Mouse (Mus musculus): ENCODE results near the gene Cmtm4.

Gene Cmtm4

DNA sequence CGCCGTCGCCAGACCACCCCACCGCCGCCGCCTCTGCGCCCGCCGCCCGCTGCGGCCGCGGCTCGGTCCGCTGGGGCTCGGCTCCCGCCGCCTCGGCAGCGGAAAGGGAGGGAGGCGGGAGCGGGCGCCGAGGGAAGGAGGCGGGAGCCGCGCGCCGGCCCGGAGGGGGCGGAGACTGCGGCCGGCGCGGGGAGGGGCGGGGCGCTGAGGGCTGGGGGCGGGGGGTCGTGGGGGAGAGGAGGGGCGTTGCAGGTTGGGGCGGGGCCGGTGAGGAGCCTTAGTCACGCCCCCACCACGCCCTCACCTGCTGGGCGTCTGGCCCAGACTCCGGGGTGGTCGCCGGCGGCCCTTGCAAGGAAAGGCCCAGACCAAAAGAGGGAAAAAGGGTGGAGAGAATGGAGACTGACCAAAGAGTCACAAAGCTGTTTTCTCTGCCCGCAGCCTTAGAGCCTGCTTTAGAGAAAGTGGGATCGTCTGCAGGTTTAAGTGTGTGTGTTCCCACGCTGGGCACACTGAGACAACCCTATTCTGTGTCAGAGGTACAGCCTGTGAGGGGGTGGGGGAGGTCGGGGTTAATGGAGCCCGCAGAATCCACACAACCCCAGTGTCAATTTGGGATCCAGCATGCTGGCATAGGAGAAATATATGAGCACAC lies at the start of gene Cmtm4:
Cmtm4 (minus strand) TSS at position 105 of the 655 bp plus-strand sequence.
- in situ Hi-C loops (cut with MboI, MseI): no loop called here

- in situ Hi-C loops (cut with MboI, MseI): no loop called here
Observed at GRCm38 (mm10) chr8:104445248-104445647, 49.6 kb upstream of the Cmtm4 start.

- in situ Hi-C loops (cut with MboI, MseI): loop anchor here (5.0 kb wide), 1 partner anchor 101 kb away; no protein-coding TSS in a partner anchor
Observed at GRCm38 (mm10) chr8:104443125-104443679, 47.6 kb upstream of the Cmtm4 start.

DNA sequence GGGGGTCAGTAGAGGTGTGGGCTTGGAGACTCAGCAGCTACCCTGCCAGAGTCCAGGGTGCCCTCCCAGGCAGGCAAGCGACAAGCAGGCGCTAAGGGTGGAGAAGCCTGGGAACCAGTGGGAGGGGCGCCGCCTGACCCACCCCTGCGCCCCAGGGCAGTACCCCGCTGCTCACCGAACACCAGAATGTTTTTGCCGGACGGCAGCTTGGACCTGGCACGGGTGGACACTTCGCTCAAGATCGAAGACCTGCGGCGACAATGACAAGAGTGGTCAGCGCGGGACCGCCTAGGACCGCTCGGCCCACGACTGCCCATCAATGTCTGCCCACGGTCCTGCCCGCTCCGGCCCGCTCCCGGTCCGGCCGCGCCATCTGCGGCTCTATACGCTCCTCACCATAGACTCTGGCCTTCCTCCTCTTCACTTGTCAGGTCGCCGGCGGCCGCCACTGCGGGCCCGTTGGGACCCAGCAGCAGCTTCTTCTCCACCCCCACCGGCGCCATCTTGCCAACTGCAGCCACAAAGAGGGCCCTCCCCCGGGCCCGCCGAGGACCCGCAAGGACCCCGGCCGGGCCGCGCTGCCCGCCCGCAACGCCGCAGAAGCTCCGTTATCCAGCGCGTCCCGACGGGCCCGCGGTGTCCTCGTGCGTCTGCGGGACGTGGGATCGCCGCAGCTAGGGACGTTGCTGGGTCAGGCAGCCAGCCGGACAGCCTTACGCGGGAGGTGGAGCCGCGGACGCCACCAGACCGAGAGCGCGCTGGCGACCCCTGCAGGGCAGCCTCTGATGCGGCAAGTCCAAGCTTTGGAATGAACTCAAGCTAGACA lies 46.9 kb upstream of the Cmtm4 start, which contains the start of gene Dync1li2:
Dync1li2 (minus strand) TSS at position 749 of the 826 bp plus-strand sequence.
- in situ Hi-C loops (cut with MboI, MseI): loop anchor here (5.0 kb wide), 1 partner anchor 100 kb away; no protein-coding TSS in a partner anchor

- in situ Hi-C loops (cut with MboI, MseI): loop anchor here (5.0 kb wide), 1 partner anchor 99 kb away; no protein-coding TSS in a partner anchor
Observed at GRCm38 (mm10) chr8:104441613-104442012, 46.0 kb upstream of the Cmtm4 start.

GRCm38 (mm10) chr8:104439461-104439860 lies 43.9 kb upstream of the Cmtm4 start:
- in situ Hi-C loops (cut with MboI, MseI): no loop called here

GRCm38 (mm10) chr8:104437494-104438135 lies 42.0 kb upstream of the Cmtm4 start:
- in situ Hi-C loops (cut with MboI, MseI): no loop called here

- in situ Hi-C loops (cut with MboI, MseI): no loop called here
Observed at GRCm38 (mm10) chr8:104436591-104436990, 41.0 kb upstream of the Cmtm4 start.

- in situ Hi-C loops (cut with MboI, MseI): no loop called here
Observed at GRCm38 (mm10) chr8:104436038-104436437, 40.4 kb upstream of the Cmtm4 start.

DNA sequence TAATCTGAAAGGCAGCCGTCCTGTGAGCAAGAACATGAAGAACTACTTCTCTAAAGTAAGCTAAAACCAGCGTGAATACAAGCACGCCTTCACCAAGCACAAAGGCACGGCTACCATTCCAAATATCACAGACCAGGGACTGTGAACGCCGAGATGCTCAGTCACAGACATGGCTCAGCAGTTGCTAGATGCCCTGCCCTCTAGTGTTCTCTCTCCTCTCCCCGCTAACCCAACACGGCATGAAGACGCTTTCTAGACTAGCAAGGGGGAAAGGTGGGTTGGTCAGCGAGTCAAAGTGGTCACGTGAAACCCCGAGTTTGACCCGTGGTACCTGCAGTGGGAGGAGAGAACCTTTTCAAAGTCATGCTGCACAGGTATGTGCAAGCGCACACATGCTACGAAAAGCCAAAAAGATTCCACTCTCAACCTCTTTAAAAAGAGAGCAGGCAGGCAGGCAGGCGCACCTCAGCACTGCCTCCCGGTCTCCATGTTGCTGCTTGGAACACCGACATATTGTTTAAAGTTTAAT lies 39.3 kb upstream of the Cmtm4 start:
- in situ Hi-C loops (cut with MboI, MseI): no loop called here

DNA sequence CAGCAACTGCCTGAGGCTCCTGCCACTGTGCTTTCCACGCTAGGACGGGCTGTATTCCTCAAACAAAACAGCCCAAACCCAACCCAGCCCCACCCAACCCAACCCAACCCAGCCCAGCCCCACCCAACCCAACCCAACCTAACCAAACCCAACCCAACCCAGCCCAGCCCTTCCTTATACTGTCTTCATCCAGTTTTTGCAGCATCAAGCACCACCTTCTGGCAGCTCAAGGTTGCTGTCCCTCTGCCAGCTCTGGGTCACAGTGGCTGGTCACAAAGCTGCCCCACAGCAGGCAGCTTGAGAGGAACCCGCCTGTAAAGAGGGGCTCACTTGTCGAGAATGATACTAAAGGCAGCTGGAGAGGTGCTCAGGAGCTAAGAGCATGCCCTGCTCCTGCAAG lies 38.7 kb upstream of the Cmtm4 start:
- in situ Hi-C loops (cut with MboI, MseI): no loop called here

DNA sequence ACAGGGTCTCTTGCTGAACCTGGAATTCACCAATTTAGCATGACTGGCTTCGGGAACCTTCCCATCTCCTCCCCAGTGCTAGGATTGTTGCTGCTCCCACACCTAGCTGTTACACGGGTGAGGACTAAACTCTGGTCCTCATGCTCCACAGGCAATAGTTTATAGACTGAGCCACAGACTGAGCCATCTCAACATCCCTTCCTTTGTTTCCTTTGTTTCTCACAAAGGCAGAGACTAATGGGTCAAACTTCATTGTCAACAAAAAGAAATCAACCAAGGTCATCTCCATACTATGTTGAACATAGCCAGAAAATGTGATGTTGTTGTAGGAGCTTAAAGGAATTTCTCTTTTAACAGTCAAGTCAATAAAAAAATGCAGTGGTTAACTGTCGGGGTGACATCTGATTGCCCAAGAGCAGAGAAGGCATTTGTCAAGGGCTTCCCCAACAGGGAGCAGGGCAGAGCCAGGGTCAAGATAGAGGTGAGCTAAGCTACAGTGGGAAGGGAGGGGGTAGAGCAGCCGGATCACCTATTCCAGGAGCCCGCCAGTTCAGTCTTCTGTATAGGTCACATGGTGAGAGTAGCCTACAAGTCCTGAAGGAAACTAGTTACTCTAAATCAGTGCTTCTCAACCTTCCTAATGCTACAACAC lies 37.7 kb upstream of the Cmtm4 start:
- in situ Hi-C loops (cut with MboI, MseI): no loop called here

- in situ Hi-C loops (cut with MboI, MseI): no loop called here
Observed at GRCm38 (mm10) chr8:104432656-104433055, 37.0 kb upstream of the Cmtm4 start.

- in situ Hi-C loops (cut with MboI, MseI): no loop called here
Observed at GRCm38 (mm10) chr8:104430230-104430629, 34.6 kb upstream of the Cmtm4 start.

GRCm38 (mm10) chr8:104427703-104428102 lies 32.1 kb upstream of the Cmtm4 start:
- in situ Hi-C loops (cut with MboI, MseI): no loop called here

DNA sequence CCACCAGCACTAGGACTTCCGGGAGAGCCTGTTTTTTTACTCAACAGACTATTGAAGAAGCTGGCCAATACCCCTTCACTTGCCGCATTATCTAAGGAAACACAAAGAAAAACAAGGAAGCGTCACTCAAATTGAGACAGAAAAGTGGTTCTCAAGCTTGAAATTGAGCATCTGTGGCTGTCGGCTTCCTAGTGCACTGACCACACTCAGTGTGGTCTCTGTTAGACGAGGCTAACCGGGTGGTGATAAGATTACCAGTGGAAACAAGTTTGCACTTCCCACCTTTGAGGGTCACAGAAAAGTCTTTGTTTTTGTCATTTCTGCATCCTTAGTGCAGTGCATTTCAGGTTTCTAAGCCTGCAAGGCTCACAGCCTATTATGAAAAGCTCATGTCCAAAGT lies 26.7 kb upstream of the Cmtm4 start:
- in situ Hi-C loops (cut with MboI, MseI): no loop called here

DNA sequence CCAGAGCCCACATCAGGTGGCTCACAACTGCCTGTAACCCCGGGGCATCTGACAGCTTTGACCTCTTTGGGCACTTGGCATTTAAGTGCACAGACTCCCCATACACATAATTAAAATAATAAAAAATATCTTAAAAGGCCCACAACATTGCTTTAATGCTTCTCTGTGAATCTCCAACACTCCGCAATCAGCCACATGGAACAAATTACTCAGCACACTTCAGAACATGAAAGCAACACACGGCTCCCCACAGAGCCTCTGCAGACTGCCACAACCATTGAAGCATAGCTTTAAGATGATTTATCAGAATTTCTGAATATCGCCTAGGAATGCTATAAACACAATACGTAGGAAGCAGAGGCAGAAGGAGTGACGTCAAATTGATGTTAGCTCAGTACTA lies 20.4 kb upstream of the Cmtm4 start:
- in situ Hi-C loops (cut with MboI, MseI): no loop called here

DNA sequence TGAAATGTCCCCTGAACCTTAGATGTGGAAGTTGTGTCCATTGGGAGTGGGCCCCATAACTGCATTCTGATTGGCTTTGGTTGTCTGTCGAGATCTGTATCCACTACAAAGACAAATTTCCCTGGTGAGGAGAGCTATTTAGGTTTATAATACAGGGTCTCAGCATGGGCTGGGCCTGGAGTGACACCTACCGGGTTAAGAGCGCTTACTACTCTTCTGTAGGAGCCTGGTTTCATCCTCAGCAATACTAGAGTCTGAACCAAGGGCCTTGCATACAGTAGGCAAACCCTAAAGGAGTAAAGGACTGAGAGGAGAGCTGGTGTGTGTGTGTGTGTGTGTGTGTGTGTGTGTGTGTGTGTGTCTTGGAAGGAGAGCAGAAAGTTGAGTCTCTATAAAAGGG lies 18.6 kb upstream of the Cmtm4 start:
- in situ Hi-C loops (cut with MboI, MseI): no loop called here

DNA sequence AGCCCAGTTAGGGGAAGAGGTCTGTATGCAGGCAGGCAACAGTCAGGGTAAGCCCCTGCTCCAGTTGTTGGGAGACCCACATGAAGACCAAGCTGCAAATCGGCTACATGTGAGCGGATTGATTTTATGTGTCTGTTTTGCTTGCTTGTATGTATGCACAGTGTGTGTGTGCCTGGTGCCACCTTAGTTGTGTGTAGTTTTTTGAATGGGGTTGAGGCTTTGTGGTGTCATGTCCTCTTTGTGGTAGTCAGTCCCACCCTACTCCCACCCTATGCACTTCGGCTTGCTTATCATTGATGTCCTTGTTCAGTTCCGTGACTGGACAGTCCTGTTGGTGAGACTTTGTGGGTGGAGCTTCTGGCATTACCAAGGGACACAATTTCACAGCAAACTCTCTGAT lies 18.2 kb upstream of the Cmtm4 start:
- in situ Hi-C loops (cut with MboI, MseI): no loop called here

DNA sequence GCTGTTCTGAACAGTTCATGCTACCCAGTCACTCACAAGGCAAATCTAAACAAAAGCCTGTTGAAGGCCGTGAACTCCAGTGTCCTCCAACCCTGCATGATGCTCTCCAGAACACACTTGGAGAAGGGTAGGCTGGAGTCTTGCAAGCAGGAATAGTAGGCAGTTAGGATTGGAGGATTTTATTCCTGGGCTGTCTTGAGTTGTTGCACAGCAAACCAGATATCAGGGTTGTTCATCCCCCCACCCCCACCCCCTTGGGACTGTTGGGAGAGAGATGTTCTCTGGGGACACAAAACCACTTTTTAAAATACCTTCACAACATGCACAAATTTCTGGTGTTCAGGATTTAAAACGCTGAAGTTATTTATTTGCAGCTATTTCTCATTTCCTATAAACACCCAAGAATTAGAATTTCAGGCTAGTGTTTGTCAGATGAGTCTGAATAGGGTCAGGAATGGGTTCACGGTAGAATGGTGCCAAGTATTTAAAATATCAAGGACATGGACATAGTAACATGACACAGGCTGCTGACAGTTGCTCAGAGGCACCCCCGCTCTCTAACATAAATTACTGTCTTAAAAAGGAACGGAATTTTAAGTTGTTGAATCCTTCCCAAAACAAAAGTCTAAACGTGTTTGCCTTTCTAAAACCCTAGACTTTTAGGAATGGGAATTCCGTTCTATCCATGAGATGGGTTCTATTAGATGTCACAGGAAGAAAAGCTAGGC lies 17.4 kb upstream of the Cmtm4 start:
- in situ Hi-C loops (cut with MboI, MseI): no loop called here

GRCm38 (mm10) chr8:104411972-104412371 lies 16.4 kb upstream of the Cmtm4 start:
- in situ Hi-C loops (cut with MboI, MseI): no loop called here
